Mouse (Mus musculus) c-Kit-negative CD71-positive TER-119-positive erythroid progenitor cells, embryonic 14.5 days (primary cell): Measurements from ENCODE around the gene Pkp3.
"Not testable (repeated sequence)": the region's sequence is repeated elsewhere in the genome, so short reads cannot be mapped to it uniquely, and the experiment has no call there.

Experiments used
- DNase-seq: peaks from one replicate; pipeline ENCODE4 v3.0.0-alpha.2; 2013; ENCODE audit warnings: low read depth, low spot score

The Pkp3 gene

DNA sequence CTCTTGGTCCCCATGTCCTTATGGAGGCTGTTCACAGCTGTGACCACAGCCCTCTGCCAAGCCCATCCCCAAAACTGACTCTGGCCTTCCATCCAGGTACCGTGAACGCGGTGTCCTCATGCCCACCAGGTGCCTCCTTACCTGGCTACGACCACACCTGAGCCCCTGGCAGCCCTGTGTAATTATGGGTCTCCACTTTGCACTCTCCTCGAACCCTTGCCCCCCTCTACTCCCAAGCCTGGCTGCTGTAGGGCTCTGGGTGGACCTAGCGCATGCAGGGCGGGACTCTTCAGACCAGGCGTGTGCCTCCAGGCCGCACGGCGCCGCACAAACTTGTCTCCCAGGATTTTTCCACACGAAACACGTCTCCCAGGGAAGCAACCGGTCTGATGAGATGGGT lies at the start of gene Pkp3:
Gene Pkp3, plus strand, starts transcription at position 378 of the 400 bp plus-strand sequence.
- no peak for DNase-seq

GRCm38 (mm10) chr7:141028831-141029230 lies 49.2 kb upstream of the Pkp3 start, which contains the start of gene Gm17387:
Gm17387 (plus strand) TSS chr7:141029131.
- no peak for DNase-seq

GRCm38 (mm10) chr7:141030390-141030789 lies 47.6 kb upstream of the Pkp3 start:
- no peak for DNase-seq

- no peak for DNase-seq
These were observed 45.4 kb upstream of the Pkp3 start for GRCm38 (mm10) chr7:141032458-141033167.

DNA sequence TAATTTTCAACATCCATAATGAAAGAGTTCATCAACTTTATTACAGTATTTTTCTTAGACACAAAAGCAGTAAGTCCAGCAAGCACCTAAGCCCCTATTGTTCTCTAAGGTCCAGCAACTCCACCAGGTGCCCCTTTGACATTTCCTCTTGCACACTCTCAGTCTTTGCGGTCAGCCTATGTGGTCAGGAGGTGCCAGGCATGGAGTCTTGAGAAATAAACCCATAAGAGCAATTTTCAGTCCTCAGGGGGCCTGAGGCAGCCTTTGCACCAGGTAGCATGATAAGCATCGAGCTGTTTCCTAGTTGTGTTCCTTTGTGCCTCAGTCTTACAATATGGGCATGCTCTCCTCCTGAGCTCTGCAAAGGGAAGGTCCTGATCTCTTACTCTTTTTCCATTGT lies 41.4 kb upstream of the Pkp3 start:
- DNase-seq: not testable (repeated sequence)

DNA sequence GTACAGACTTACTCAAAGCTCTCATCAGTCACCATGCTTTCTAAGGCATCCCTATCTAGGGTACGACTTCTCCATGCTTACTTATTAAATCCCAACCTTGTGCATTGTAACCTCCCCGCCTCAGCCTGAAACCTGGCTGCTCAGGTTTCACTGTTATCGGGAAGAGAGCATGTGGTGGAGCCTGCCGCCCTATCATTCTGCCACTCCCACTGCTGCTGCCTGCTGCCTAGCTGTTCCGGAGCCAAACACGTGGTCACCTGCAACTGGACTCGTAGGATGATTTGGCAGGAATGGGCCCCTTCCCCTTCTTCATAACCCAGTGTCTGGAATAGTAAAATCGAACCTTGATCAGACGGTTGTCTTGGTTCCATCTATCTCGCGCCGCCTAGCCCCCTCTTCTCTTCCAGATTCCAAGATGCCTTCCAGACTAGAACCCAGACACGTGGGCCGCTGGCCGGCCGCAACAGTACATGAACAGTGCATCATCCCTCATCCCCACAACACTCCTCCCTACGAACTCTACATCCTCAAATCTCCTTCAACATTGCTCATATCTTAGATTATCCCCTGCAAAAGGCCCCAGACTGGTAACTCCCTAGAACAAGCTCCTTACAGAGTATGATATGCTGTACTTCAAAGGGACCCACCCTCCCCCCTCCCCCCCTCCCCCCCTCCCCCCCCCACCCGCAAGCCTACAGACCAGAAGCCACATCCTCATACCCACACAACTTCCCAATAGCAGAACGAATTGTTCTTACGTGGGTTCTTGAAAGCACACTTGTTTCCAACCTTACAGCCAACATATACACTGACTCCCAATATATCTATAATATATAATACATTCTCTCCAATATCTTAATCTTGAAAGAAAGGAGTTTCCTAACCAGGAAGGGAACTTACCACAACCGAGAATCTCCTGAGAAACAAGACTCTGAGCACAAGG lies 39.7 kb upstream of the Pkp3 start:
- no peak for DNase-seq

GRCm38 (mm10) chr7:141039386-141040107 lies 38.5 kb upstream of the Pkp3 start:
- no peak for DNase-seq

DNA sequence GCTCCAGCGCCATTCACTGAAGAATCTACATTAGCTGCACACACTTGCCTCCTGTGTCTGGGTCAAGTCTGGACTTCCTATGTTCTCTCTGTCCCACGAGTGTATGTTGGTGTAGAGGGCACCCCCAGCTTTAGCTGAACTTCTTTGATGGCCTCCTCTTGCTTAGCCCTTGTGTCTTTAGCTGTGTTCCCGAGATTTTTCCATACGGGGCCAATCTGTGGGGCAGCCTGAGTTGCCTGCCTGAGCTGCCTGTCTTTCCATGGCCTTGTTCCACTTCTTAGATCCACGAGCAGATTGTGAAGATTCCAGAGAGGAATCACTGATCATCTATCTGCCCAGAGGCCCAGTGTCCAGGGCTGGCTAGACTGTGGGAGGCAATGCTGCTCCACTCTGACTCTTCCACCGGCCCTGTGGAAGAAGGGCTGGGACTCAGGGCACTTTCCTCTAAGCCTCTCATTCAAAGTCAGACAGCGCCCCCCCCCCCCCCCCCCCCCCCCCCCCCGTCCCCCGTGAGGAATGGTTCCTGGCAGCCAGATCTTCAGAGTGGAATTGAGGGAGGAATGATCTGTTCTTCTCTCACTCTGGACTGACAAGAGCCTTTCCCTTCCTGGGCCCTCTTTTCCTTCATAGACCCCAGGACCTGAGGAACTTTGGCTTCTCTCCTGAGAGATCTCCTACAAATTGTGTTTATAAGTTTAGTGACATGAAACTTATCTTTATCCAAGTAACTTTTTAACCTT lies 37.0 kb upstream of the Pkp3 start:
- no peak for DNase-seq

- DNase-seq: no peak
These were observed 36.4 kb upstream of the Pkp3 start for GRCm38 (mm10) chr7:141041661-141042060.

DNA sequence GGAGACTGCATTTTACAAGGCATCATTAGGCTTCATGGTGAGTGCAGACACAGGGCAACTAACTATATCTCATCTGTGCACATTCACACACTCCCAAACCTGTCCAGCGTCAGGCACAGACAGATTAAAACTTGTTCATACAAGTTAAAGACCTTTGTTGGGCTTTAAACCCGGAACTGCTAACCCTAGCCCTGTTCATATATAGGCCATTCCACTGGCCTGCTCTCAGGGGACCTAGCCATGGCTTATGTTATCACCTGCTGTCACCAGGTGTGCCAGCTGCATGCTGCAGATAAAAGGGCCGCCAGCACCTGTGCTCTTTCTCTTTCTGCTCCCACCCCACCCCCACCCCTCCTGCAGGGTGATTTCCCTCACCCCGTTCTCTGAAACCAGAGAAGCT lies 35.5 kb upstream of the Pkp3 start:
- no peak for DNase-seq

DNA sequence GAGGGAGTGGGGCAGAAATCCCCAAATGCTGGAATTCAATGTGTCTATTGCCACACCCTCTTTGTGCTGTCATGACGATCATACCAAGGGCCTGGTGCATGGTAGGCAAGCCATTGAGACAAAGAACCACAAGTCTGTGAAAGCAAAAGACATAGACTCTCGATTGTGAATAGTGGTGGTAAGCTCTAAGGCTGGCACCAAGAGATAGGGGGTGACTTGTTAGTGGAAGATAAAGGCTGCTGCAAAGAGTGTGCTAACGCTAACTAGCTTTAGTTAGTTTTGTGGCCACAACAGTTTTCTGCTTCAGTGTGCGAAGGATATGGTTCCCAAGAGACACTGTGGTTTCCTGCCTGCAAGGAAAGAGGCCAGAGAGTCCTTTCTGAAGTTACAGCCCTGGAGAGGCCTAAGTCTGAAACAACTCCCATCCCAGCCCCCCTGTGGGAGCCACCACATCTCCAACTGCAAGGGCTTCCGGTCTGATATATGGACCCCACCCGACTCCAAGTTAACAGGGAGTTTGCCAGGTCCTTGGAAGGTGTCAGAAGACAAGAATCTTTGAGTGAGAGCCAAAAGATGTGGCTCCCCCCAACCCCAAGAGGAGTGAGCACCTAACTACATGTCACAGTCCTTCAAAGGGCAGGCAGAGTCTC lies 31.0 kb upstream of the Pkp3 start:
- no peak for DNase-seq

GRCm38 (mm10) chr7:141047581-141048225 lies 30.3 kb upstream of the Pkp3 start:
- no peak for DNase-seq

GRCm38 (mm10) chr7:141048226-141049218 lies 29.5 kb upstream of the Pkp3 start:
- peak; percentile 81 for DNase-seq

DNA sequence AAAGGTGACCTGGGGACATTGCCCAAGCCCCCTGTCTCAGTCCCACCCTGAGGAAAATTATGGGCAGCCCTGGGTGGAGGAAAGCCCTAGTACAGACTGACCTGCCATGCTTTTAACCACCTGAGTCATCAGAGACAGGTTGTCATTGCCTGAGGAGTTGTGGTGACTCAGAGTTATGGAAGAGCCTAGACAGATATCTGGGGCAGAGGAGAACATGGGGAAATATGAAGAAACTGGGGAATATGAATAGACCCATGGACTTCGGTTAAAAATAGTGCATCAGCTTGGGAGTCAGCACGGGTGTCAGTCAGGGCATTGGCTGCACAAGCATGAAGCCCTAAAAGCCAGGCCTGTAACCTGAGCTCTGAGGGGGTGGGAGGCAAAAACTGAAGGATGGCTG lies 28.7 kb upstream of the Pkp3 start:
- no peak for DNase-seq

- DNase-seq: no peak
These were observed 26.8 kb upstream of the Pkp3 start for GRCm38 (mm10) chr7:141051060-141051685.

DNA sequence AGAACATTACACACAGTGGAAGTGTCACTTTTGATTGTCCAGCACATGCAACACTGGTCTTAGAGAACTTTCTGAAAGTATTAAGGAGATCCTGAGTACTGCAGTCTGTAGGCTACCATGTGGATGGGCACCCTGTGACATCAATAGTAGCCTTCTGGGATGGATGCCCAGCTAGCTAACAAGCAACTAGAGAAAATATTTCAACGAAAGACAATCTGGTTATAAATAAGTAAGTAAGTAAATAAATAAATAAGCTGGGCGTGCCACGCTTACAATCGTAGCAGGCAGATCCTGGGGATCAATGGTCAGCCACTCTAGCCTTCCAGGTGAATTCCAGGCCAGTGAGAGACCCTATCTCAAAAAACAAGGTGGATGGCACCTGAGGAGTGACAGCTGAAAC lies 26.0 kb upstream of the Pkp3 start:
- DNase-seq: no peak

- no peak for DNase-seq
These were observed 25.6 kb upstream of the Pkp3 start for GRCm38 (mm10) chr7:141052421-141052820.

DNA sequence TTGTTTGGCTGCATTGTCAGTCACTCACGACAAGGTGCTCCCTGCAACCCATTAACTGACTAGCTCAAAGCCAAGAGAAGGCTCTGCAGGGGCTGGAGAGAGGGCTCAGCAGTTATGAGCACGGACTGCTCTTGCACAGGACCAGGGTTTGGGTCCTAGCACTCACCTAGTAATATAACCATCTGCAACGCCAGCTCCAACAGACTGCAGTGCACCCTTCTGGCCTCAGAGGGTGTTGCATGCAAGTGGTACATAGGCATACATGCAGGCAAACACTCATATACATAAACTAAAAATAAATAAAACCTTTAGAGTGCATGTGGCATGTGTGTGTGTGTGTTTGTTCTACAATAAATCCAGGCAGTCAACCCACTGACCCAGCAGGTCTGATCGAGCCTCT lies 22.2 kb upstream of the Pkp3 start:
- no peak for DNase-seq

DNA sequence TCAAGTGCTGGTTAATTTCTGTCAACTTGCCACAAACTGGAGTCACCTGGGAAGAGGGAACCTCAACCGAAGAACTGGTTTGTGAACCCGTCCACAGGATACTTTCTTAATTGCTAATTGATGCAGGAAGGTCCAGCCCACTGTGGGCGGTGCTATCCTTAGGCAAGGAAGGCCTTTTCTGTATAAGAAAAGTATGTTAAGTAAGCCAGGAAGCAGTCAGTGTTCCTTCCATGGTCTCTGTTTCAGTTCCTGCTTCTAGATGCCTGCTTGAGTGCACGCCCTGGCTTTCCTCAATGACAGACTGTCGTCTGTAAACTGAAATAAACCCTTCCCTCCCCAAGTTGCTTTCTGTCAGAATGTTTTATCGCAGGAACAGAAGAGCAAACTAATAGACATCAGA lies 21.0 kb upstream of the Pkp3 start:
- DNase-seq: no peak
